Mouse (Mus musculus): ENCODE data around the gene Mrpl9. TPM values are rescaled to one million over a fixed set of nuclear protein-coding genes. Genes with fewer than 3 reads are reported as not detected.

Gene Mrpl9
- total RNA-seq, 2 experiments from 2014 or later, result 66.1 to 66.4 TPM

Other genes with a start within 250 kb of the Mrpl9 start
- gene Gm5286, start 246.6 kb upstream of the Mrpl9 start, total RNA-seq (2021), result not detected
- gene Gm4778, start 179.3 kb upstream of the Mrpl9 start, total RNA-seq (2021), result not detected
- gene Them4, start 133.2 kb upstream of the Mrpl9 start, total RNA-seq (2021), result 10 to 100 TPM; 13.5 to 14.2 TPM
- not detected for gene Them5, start 101.2 kb upstream of the Mrpl9 start, total RNA-seq (2021)
- gene C2cd4d, start 80.9 kb upstream of the Mrpl9 start, total RNA-seq (2021), result under 1 TPM in 1 of 2 experiments, not detected in 1; 0.20 TPM
- gene Rorc, start 70.5 kb upstream of the Mrpl9 start, total RNA-seq (2021), result 10 to 100 TPM; 27.2 to 29.9 TPM
- under 1 TPM; 0.07 to 0.10 TPM for gene Lingo4, start 44.8 kb upstream of the Mrpl9 start, total RNA-seq (2021)
- gene Tdrkh, start 30.0 kb upstream of the Mrpl9 start, total RNA-seq (2021), result 1 to 10 TPM; 6.2 to 6.3 TPM
- not detected for gene Oaz3, start 597 bp downstream of the Mrpl9 start, total RNA-seq (2021)
- not detected for gene Celf3, start 35.0 kb downstream of the Mrpl9 start, total RNA-seq (2021)
- under 1 TPM; 0.89 to 0.99 TPM for gene Riiad1, start 37.0 kb downstream of the Mrpl9 start, total RNA-seq (2021)
- gene Snx27, start 139.4 kb downstream of the Mrpl9 start, total RNA-seq (2021), result 10 to 100 TPM; 26.8 to 32.7 TPM
- gene Gm10972, start 199.8 kb downstream of the Mrpl9 start, total RNA-seq (2021), result not detected
- gene Tuft1, start 215.6 kb downstream of the Mrpl9 start, total RNA-seq (2021), result 1 to 10 TPM; 3.2 to 3.3 TPM